Mouse (Mus musculus): ENCODE results near the gene Tbc1d16.
A peak's percentile ranks its signal among the peaks of the same experiment; 100 is the strongest.

Gene Tbc1d16

DNA sequence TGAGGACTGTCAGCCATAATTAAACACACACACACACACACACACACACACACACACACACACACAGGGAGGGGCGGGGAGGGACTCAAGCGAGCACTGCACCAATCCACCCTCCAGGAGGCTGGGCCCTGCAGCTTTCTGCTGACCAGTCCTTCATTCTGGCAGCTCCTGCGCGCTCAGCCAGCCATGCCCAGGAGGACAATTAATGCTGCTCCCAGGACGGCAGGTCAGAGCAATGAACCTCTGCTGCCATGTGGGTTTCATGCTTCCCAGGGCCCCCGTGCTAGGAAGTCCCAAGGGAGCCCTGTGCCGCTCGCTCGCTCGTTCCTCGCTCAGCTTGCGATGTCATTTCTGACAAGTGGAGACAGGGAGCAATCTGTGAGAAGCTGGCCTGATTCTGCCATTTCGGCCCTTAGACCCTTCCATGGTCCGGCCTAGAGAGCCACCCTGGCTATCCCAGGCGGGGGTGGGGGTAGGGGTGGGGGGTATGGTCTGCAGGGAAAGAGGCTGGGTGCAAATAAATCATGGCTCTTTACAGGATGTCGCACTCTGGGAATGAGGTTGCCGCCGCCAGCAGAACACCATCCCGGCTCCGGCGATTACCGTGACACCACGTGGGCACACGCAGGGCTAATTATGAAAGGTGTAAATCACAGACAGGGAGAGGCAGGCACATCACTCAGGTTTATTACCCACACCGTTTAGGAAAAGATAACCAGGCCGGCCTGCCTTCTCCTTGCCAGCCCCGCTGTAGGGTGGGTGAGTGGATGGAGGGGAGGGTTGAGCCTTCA, 51.7 kb downstream of the Tbc1d16 start:
- peak; percentile 23 for DNase-seq (ENCODE audit: low spot score)

DNA sequence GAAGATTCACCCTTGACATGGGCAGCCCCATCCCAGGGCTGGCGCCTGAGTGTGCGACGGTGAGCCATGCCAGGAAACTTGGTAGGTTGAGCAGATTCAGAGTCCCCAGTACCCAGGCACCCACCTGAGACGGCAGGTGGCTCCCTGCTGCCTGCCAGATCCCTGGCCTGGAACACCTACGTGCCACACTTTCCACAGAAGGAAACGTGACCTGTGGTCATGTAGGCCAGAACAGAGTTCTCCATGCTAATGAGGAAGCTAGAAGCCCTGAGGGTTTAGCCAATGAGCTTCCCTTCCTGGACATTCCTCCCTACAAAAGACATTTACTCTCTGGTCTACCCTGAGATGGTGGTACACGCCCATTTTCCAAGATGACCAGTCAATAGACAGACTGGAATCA, 56.7 kb downstream of the Tbc1d16 start:
- no peak for DNase-seq (ENCODE audit: low spot score)

DNA sequence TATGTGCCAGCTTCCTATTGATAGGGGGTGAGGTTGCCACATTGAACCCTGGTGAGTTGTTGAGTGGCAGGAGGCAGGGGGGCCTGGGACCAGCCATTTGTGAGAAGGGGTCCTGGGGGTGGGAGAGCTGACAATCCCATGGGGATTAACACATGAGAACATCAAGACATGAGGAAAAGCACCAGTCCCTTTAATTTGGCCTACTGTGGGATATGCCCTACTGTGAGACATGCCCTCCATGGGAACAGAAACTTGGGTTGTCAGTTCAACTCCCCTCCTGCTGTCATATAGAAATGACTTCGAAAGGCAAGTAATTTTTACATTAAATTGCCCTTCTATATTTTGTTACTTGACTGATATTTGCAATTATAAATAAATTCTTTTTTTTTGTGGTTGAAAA, 59.4 kb downstream of the Tbc1d16 start:
- no peak for DNase-seq (ENCODE audit: low spot score)

GRCm38 (mm10) chr11:119165995-119166394, 62.3 kb downstream of the Tbc1d16 start:
- DNase-seq (ENCODE audit: low spot score): no peak

DNA sequence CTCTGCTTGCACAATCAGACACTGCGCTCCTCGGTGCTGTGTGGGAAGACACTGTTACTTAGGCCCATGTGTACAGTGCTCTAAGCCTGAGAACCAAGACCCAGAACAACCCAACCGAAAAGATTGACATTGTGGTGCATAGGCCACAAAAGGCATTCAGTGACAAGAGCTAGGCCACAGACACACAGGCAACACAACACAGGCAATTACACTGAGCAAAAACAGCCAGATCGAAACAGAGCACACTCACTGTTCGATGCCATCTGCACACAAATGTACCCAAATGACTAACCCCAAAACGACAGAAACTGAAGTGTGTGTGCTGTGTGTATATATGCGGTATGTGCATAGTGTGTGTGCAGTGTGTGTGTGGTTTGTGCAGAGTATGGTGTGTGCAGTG, 63.9 kb downstream of the Tbc1d16 start:
- DNase-seq (ENCODE audit: low spot score): no peak

DNA sequence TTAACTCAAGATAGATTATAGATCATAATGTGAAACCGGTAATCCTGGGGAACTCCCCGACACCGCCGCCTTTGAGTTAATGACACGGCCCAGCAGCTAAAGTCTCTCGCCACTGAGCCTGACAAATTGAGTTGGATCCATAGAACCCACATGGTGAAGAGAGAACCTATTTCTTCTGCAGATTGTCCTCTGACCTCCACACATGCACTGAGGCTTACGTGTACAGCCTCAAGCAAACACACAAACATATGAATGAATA, 64.6 kb downstream of the Tbc1d16 start:
- no peak for DNase-seq (ENCODE audit: low spot score)

GRCm38 (mm10) chr11:119162959-119163733, 65.2 kb downstream of the Tbc1d16 start:
- DNase-seq (ENCODE audit: low spot score): no peak

DNA sequence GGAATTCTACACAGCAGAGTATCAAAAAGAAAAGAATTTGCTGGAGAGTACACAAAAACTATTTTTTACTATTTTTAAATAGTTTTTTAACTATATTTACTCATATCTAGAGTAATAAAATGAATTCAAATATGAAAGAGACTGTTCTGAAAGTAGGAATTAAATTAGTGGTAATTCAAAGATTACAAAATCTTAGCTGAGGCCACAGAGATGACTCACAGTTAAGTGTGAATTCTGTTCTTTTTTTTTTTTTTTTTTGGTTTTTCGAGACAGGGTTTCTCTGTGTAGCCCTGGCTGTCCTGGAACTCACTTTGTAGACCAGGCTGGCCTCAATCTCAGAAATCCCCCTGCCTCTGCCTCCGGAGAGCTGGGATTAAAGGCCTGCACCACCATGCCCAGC, 66.6 kb downstream of the Tbc1d16 start:
- DNase-seq (ENCODE audit: low spot score): no peak

- no peak for DNase-seq (ENCODE audit: low spot score)
These were observed 68.2 kb downstream of the Tbc1d16 start for GRCm38 (mm10) chr11:119160050-119160449.

- DNase-seq (ENCODE audit: low spot score): peak; percentile 51
These were observed 68.8 kb downstream of the Tbc1d16 start for GRCm38 (mm10) chr11:119159496-119159895.

DNA sequence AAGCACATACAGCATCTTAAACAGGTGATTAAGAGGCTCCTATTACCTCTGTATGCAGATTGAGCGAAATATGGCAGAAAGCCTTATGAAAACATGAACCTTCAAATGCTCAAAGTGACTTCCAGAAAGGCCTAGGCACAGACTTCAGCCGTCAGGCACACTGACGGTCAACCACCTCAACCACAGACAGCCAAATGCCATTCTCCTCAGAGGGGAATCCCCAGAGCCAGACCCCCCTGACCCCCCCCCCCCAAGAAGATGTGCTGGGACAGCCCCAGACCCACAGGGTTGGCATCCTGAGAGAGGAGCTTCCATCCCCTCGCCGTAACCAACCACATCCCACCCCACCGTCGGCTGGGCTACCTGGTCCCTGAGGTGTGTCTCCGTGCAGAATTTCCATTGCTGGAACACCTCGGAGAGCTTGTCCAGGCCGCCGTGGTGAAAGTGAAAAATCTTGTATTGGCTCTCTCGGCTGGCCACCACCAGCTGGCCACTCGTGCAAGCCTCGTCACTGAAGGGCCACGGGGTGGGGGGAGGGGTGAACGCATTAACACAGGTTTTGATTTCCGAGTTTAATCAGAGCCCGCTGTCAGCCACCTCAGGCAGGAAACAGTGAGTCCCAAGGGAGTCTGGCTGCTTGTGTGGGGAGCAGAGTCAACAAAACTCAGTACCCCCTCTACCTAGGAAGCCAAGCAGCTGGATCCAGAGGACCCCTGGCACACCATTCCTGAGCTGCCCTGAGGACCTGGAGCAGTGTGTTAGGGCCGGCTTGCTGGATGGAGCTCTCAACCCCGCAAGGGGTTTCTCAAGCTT, 70.7 kb downstream of the Tbc1d16 start:
- no peak for DNase-seq (ENCODE audit: low spot score)

GRCm38 (mm10) chr11:119156481-119157254, 71.6 kb downstream of the Tbc1d16 start:
- no peak for DNase-seq (ENCODE audit: low spot score)

DNA sequence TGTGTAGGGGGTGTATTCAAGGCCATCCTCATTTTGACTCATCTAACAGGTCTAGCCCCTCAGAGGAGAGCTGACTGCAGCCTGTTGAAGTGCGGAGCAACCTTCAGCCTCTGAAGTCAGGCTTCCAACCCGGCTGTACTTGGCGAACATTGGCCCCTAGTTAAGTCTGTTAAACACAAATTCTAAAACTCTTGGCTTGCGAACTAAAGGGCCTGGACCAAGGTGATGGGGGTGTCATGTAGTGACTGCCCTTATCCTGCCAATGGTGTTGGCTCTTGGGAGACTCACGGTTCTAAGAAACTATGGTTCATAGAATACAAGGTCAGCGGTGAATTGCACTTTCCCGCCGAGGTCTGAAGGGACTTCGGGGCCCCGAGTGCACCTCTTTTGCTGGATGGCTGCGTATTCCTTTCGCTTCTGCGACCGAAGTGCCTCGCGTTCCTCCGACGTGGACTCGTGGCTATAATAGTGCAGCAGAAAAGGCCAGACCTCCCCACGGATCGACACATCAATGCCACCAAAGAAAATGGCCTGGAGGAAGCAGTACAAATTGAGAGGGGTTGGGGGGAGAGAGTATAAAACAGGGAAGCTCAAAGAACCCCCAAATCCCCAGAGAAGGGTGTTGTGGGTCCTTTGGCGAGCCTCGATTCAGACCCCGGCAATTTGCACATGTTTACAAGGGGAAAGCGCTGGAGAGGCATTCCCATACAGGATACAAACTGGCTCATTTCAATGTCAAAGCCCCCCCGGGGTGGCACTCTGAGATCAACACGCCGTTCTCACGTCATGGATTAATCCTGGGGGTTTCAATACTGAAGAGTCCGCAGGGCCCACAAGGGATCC, 72.4 kb downstream of the Tbc1d16 start:
- no peak for DNase-seq (ENCODE audit: low spot score)

GRCm38 (mm10) chr11:119152321-119152831, 75.9 kb downstream of the Tbc1d16 start:
- no peak for DNase-seq (ENCODE audit: low spot score)

GRCm38 (mm10) chr11:119151073-119151607, 77.2 kb downstream of the Tbc1d16 start:
- DNase-seq (ENCODE audit: low spot score): no peak

- DNase-seq (ENCODE audit: low spot score): no peak
These were observed 77.9 kb downstream of the Tbc1d16 start for GRCm38 (mm10) chr11:119150442-119150841.

DNA sequence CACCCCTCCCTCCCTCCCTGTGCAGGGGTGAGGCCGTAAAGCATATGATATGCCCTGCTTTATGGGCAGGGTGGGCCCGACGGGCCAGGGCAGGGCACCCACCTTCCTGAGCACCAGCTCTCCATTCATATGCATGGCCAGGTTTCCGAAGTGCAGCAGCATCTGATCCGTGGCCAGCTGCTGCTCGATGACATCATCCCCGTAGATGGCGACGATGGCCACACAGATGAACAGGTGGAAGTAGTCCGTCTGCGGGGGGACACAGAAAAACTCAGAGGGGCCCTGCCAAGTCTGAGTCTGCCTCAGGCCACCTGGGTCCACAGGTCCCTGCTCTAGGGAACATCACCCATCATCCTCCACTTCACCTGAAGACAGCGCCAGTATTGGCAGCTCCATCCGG, 79.5 kb downstream of the Tbc1d16 start:
- DNase-seq (ENCODE audit: low spot score): no peak

GRCm38 (mm10) chr11:119147153-119147552, 81.1 kb downstream of the Tbc1d16 start:
- no peak for DNase-seq (ENCODE audit: low spot score)

- no peak for DNase-seq (ENCODE audit: low spot score)
These were observed 82.2 kb downstream of the Tbc1d16 start for GRCm38 (mm10) chr11:119146140-119146539.

DNA sequence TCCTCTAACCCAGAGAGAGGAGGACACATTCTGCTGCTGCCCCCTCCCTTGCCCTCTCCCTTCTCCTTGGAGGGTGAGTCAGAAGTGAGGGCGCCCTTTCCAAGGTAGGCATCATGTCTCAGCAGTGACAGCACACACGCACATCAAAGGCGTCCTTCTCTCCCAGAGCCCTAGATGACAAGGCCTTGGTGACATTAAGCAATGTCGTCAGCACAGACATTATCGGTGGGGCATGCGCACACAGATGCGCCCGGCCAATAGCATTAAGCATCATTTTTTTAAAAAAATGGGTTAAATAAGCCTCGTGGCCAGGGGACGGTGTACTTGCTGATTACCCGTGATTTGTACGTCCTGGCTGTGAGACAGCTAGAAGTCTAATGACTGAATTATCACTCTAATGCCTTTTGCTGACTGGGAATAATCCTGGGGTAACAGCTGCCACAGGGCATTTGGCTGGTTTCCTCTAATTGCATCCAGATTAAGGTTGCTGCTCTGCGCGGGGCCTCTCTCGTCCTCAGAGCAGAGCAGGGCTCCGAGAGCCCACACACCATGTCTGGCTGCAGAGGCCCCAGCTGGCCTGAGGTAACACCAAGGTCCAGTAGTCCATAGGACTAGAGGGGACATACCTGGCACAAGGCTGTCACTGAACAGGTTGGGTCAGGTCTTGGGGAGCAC, 83.4 kb downstream of the Tbc1d16 start:
- DNase-seq (ENCODE audit: low spot score): no peak
